Mouse (Mus musculus): ENCODE measurements at regions not wholly inside any gene's neighbourhood (a gene's known extent, or its start where the extent isn't known, plus 50 kb on each side); places are given as distances from the start of the nearest gene placed in this dataset.
"Not testable (repeated sequence)": the region's sequence is repeated elsewhere in the genome, so short reads cannot be mapped to it uniquely, and the experiment has no call there.

GRCm38 (mm10) chr14:14478159-14478558 lies 77.1 kb downstream of the Olfr721-ps1 start:
- DNase-seq = not testable (repeated sequence)

- DNase-seq = peak; percentile 52 to 54
Observed at GRCm38 (mm10) chr14:14481840-14482239, 80.7 kb downstream of the Olfr721-ps1 start.

GRCm38 (mm10) chr14:14486356-14486755 lies 85.3 kb downstream of the Olfr721-ps1 start:
- DNase-seq = no peak

DNA sequence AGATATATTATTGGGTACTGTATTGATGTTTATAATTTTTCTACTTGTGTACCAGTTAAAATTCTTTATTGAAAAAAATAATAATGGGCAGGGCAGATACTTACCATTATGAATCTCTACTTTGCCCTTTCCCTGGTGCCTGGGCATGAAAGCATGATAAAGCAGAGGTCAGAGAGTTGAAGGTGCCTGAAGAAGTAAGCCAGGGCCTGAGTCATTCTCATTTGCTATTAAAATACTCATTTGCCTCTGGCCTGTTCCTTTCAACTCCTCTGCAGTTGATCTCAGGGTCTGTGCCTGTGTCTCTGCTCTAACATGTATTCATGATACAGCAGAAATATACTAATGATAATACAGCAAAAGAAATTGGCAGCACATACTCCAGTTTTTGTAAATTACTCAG lies 89.4 kb downstream of the Olfr721-ps1 start:
- no peak for DNase-seq

GRCm38 (mm10) chr14:14492041-14492440 lies 90.9 kb downstream of the Olfr721-ps1 start:
- DNase-seq = no peak

GRCm38 (mm10) chr14:14511927-14512326 lies 110.8 kb downstream of the Olfr721-ps1 start:
- no peak for DNase-seq

- no peak for DNase-seq
Observed at GRCm38 (mm10) chr14:14513056-14513455, 112.0 kb downstream of the Olfr721-ps1 start.

GRCm38 (mm10) chr14:14513498-14513897 lies 112.4 kb downstream of the Olfr721-ps1 start:
- no peak for DNase-seq

DNA sequence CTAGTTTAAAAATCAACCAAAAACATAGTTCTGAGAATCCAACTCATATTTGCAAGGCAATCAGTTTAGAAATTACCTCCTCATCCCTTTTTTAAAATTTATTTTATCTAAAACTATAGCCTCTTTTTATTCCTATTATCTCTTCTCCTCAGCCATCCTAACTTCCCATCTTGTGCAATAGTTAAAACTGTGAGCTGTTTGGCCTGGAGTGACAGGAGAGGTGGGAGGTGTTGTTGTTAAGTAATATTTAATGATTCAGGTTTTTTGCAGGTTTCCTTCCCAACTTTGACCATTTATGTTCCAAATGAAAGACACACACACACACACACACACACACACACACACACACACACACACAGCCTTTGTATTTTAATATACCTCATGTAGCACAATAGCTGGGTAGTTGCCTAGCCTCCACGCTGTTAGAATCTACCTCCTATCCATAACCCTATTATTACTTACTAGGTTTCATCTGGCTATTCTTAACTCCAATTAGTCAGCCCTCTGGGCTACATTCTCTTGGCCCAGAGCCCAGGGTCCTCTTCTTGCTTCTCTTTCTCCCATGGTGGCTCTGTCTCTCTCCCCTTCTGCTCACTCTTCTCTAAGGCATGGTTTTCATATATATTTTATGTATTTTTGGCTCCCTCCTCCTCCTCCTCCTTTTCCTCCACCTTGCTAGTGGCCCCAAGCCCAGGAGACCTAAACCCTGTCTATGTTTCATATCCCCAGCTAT lies 113.5 kb downstream of the Olfr721-ps1 start:
- no peak for DNase-seq

- no peak for DNase-seq
Observed at GRCm38 (mm10) chr14:14515363-14515762, 114.3 kb downstream of the Olfr721-ps1 start.

GRCm38 (mm10) chr14:14515918-14516317 lies 114.8 kb downstream of the Olfr721-ps1 start:
- DNase-seq = no peak

DNA sequence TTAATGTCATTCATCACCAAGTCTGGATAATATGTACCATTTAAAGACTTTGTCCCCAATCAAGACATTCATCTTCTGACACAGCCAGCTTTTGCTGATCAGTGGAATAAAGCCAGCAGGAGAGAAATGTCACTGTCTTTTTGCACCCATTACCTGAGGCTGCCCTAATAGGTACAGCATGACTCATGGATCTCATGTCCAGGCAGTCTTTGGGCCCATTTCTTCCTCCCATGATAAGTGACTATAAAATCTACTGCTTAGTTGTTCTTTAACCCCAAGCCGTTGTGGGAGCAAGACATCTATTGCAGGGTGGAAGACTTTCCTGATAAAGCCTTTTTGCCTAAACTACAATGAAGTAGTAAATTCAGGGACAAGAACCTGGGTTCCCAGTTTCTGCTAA lies 116.9 kb downstream of the Olfr721-ps1 start:
- DNase-seq = no peak

DNA sequence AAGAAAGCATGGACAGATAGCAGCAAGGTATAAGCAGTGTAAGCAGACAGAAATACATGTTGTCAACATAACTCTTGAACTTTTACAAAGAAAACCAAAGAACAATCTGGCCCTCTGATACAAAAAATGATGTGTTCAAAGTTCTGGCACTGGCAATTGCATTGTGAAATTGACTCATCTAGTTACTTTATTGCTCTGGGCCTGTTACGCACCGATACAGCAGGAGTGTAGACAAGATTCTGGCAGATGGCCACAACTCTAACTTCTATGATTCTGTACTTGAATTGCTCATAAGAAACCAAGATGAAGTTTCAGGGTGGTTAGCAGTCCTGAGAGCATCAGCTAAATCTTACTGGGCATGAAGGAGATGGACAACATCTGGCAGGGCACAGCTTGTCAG lies 117.7 kb downstream of the Olfr721-ps1 start:
- DNase-seq = no peak

GRCm38 (mm10) chr14:14520195-14520594 lies 119.1 kb downstream of the Olfr721-ps1 start:
- DNase-seq = no peak

DNA sequence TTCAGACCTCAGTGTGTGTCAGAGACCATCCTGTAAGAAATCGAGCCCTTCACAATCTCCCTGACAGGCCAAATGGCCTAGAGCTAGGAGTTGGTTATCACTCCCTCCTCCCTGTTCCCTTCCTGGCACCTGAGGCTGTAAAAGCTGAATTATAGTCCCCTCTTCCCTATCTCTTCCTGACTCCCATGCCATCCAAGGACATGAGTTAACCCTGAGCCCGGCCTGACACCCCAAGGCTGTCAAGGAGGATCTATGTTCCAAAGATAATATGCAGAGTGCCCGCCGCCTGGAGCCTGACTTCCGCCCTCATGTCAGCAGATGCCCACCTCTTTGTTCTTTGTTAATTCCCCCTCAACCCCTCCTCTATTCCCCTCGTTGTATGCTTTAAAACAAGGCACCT lies 120.2 kb downstream of the Olfr721-ps1 start:
- not testable (repeated sequence) for DNase-seq

DNA sequence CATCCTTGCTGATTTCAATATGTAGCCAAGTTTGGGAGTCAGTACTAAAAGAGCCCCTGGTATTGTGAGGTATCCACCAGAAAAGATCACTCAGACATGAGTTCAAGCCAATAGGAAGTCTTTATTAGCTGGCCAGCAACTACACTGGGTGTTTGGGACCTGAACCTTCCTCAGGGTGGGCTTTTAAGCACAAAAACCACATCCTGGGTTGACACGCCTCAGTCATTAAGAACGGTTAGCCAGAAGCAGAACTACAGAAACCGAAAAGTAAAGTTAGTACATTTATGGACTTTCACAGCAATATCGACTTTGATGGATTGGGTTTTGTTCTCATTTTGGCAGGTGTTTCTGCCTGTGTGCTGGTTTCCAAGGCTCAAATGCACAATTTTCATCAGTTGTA lies 124.1 kb downstream of the Olfr721-ps1 start:
- no peak for DNase-seq

- DNase-seq = no peak
Observed at GRCm38 (mm10) chr14:14528437-14528836, 127.3 kb downstream of the Olfr721-ps1 start.

DNA sequence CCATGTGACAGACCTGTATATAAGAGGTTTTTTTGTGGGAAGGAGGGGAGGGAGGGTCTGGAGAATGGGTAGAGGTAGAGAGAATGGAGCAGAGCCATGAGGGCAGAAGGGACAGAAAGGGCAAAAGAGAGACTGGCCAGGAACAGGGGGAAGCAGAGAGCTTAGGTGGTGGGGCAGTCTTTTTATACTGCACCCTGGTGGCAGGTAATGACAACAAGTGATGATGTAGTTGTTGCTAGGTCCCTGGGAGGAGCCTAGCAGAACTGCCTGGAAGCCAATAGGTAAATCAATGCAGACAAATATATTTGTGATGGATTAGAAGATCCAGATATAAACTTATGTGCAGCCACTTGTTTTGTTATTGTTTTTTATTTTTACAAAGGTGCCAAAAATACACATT lies 140.1 kb downstream of the Olfr721-ps1 start:
- no peak for DNase-seq

DNA sequence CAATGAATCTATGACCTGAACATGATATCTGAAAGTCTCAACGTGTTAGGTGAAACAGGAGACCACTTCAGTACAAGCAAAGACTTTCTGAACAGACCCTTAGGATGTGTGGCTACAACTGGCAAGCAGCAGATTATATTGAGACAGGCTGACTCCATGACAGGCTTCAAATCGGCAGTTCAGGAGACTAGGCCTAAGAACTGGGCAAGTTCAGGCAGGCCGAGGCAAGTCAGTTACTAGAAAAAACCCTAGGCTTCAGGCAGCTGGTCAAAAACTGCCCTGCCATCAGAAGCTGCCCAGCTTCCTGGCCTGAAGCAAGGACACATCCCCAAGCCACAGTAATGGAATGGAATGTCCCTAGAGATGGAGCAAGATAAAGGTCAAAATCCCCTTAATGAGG lies 140.6 kb downstream of the Olfr721-ps1 start:
- DNase-seq = no peak

- peak; percentile 4 to 14 for DNase-seq
Observed at GRCm38 (mm10) chr14:14544236-14544635, 143.1 kb downstream of the Olfr721-ps1 start.

GRCm38 (mm10) chr14:14552201-14552600 lies 149.9 kb upstream of the Slc4a7 start:
- no peak for DNase-seq

- no peak for DNase-seq
Observed at GRCm38 (mm10) chr14:14574851-14575250, 127.2 kb upstream of the Slc4a7 start.

DNA sequence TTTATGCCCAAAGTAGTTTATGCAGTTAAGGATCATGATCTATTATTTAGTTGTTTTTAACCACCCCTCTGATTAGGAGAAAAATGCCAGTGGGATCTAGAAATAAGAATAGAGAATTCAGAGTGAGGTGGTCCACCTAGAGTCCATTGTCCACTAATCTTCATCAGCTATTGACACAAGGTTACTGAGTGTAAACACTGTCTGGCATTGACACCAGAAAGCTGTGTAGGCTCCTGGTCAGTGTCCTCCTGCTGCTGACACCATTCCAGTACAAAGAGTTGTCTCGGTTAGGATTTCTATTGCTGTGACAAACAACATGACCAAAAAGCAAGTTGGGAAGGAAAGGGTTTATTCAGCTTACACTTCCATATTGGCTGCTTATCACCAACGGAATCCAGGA lies 110.1 kb upstream of the Slc4a7 start:
- no peak for DNase-seq

DNA sequence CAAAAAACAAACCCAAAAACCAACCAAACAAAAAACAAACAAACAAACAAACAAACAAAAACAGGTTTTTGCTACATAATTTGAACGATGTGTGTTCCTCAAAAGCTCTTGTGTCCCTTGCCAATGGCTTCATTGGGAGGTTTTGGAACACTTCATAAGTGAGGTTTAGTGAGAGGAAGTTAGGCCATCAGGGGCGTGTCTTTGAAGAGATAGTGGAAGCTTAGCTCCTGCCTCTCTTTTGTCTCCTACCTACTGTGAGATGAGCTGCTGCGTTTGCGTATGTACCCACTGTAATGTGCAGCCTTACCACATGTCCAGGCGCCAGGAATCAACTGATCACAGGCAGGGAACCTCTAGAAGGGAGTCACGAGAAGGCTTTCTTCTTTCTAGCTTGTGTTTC lies 107.3 kb upstream of the Slc4a7 start:
- no peak for DNase-seq

Measured in kidney, postnatal 4 days (tissue).